Mouse (Mus musculus) liver, embryonic 13.5 days (tissue): ENCODE measurements around the gene Mrpl22. TPM values are rescaled to one million over a fixed set of nuclear protein-coding genes. Genes with fewer than 3 reads are reported as not detected.
"Not testable (repeated sequence)": the region's sequence is repeated elsewhere in the genome, so short reads cannot be mapped to it uniquely, and the experiment has no call there.

ENCODE experiments used
- ATAC-seq: fragments of 200-750 bp; cut with Nextera tagmentation; 2 replicates; pipeline ENCODE4 v1.8.0; 2017; ENCODE audit warnings: low read depth, mild to moderate bottlenecking, moderate number of reproducible peaks, moderate library complexity
- DNase-seq: peaks from one replicate; pipeline ENCODE4 v3.0.0; 2022
- H3K27ac ChIP-seq: fragments of 300-500 bp; sonication (generic); 2 replicates; pipeline ENCODE4 v1.5.1; 2015; ENCODE audit warnings: moderate library complexity, mild to moderate bottlenecking, inconsistent platforms
- H3K27me3 ChIP-seq: fragments of 300-500 bp; sonication (generic); 2 replicates; pipeline ENCODE4 v1.6.1; 2015; ENCODE audit warnings: mild to moderate bottlenecking, inconsistent platforms
- H3K36me3 ChIP-seq: fragments of 300-500 bp; sonication (generic); 2 replicates; pipeline ENCODE4 v1.6.1; 2015; ENCODE audit warnings: mild to moderate bottlenecking, inconsistent platforms
- H3K4me1 ChIP-seq: fragments of 300-500 bp; sonication (generic); replicated peaks from 2 replicates; pipeline ENCODE4 v1.6.1; 2015; ENCODE audit warnings: inconsistent platforms
- H3K4me2 ChIP-seq: fragments of 300-500 bp; sonication (generic); 2 replicates; pipeline ENCODE4 v1.6.1; 2015; ENCODE audit warnings: inconsistent platforms, mild to moderate bottlenecking, moderate library complexity
- H3K4me3 ChIP-seq: fragments of 300-500 bp; sonication (generic); replicated peaks from 2 replicates; pipeline ENCODE4 v1.5.1; 2015; ENCODE audit warnings: mild to moderate bottlenecking, inconsistent platforms
- H3K9ac ChIP-seq: fragments of 300-500 bp; sonication (generic); 2 replicates; pipeline ENCODE4 v1.6.1; 2015; ENCODE audit warnings: mild to moderate bottlenecking, inconsistent platforms
- H3K9me3 ChIP-seq: fragments of 300-500 bp; sonication (generic); replicated peaks from 2 replicates; pipeline ENCODE4 v1.6.1; 2016; ENCODE audit warnings: inconsistent platforms
- WGBS: fragments of 180-500 bp; shearing (Covaris S2); methylation state at CpG from one replicate; pipeline ENCODE4 v1.1.7; 2015; ENCODE audit not compliant: insufficient replicate concordance; 5-methylcytosine and 5-hydroxymethylcytosine counted together
- polyA plus RNA-seq: library from polyadenylated mRNA; unstranded; fragments of >200 nt; fragmentation: Nextera tagmentation; extraction: Ambion mirVana; gene quantifications from 2 replicates; pipeline ENCODE4 v1.2.1, GENCODE M21; 2015

Gene Mrpl22
- polyA plus RNA-seq, 1 experiment from 2014 or later: 134 TPM

DNA sequence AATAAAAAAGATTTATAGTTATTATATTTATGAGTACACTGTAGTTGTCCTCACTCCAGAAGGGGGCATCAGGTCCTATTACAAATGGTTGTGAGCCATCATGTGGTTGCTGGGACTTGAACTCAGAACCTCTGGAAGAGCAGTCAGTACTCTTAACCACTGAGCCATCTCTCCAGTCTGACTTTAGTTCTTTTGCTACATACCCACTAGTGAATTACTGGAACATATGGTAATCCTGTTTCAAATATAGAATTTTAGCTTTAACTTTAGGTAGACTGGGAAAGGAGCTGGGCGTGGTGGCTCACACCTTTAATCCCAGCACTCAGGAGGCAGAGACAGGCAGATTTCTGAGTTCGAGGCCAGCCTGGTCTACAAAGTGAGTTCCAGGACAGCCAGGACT lies 56.6 kb downstream of the Mrpl22 start:
- H3K36me3 ChIP-seq, ATAC-seq, H3K4me3 ChIP-seq, H3K9ac ChIP-seq, H3K9me3 ChIP-seq, H3K27ac ChIP-seq, DNase-seq, H3K4me2 ChIP-seq: not testable (repeated sequence)
- WGBS: 64% methylated on average over 2 of the region's 2 CpGs
- H3K27me3 ChIP-seq: peaks cover 14% of the 10 kb centered on the region; the same call in 1 of the 2 replicates
- peaks cover 17% of the 10 kb centered on the region for H3K4me1 ChIP-seq

Other genes with a start within 250 kb of the Mrpl22 start
- gene Larp1, start 162.6 kb upstream of the Mrpl22 start, polyA plus RNA-seq: 19.9 and 21.6 TPM in 2 replicates
- not detected in 2 replicates for gene Gm12248, start 78.5 kb upstream of the Mrpl22 start, polyA plus RNA-seq
- gene Cnot8, start 67.5 kb upstream of the Mrpl22 start, polyA plus RNA-seq: 39.8 and 44.9 TPM in 2 replicates
- gene Gemin5, start 3.1 kb upstream of the Mrpl22 start, polyA plus RNA-seq: 15.5 and 16.0 TPM in 2 replicates
- gene Igtp, start 27.9 kb downstream of the Mrpl22 start, polyA plus RNA-seq: 6.4 and 7.7 TPM in 2 replicates
- 2.6 and 3.8 TPM in 2 replicates for gene Irgm2, start 28.0 kb downstream of the Mrpl22 start, polyA plus RNA-seq
- gene 4930438A08Rik, start 103.1 kb downstream of the Mrpl22 start, polyA plus RNA-seq: 0.21 and 0.36 TPM in 2 replicates
- 12.2 and 12.6 TPM in 2 replicates for gene Zfp692, start 135.4 kb downstream of the Mrpl22 start, polyA plus RNA-seq
- 40.5 and 47.7 TPM in 2 replicates for gene Zfp672, start 158.7 kb downstream of the Mrpl22 start, polyA plus RNA-seq
- 17.9 and 19.7 TPM in 2 replicates for gene Sh3bp5l, start 159.1 kb downstream of the Mrpl22 start, polyA plus RNA-seq
- 0.39 TPM in 1 of 2 replicates, not detected in the other for gene Lypd8, start 207.4 kb downstream of the Mrpl22 start, polyA plus RNA-seq
- gene 1810065E05Rik, start 249.4 kb downstream of the Mrpl22 start, polyA plus RNA-seq: not detected in 2 replicates